In the genomic region with DNA sequence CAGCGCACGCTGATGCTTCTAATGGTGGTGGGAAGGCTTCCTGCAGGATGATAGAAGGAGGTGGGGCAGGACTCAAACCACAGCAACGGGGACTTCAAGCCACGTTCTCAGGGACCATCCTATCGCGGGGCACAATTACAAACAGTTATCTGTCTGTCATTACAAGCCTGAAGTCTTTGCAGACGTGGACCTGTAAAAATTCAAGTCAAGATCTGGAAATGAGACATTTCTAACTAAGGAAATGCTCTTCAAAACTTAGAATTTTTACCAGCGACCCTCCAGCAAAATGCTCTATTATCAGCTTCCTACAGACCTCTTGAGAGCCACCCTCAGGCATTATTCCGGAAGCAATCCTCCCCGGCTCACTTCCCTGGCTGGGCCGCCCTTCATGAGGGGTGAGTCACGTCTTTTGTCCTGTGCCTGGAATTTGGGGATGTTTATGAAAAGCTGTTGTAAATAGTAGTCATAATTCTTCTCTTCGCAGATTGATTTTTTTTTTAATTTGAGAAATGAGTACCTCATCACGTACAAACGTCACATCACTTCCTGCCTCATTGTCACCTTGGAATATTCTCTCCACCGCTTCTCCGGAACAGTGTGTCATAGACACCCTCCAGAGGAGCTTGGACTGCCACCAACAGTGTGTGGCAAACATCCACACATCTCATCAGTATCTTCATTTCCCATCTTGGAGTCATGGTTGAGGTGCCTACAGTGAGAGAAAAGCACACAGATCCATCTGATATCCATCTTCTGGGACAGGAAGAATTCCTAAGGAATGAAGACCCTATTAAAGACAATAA, we compare ENCODE assay signal across 10 mouse cellular contexts. TPM values are rescaled to one million over a fixed set of nuclear protein-coding genes. Genes with fewer than 3 reads are reported as not detected.
A peak's percentile ranks its signal among the peaks of the same experiment; 100 is the strongest.
DNase-seq lines count a peak whose midpoint lies in the region; ATAC-seq lines count a peak whose summit lies in the region.
"Had no signal": no experiment of that assay in that cellular context is flagged by ENCODE, and none has a peak within 500 bp of the region (broad histone marks: within the 10 kb centered on the region; RNA-seq: fewer than 3 reads in every experiment).

No protein-coding gene starts in this region.

- no peak overlapping the region for H3K4me2 ChIP-seq in kidney, embryonic 14.5 days (replicated peaks; ENCODE audit: low read depth, low read length)
- no peak overlapping the region for H3K4me2 ChIP-seq in lung, embryonic 16.5 days (ENCODE audit: low read depth, low read length)
- no peak overlapping the region for H3K4me2 ChIP-seq in midbrain, embryonic 16.5 days (ENCODE audit: low read length)

- peak overlapping the region; percentile 8; the same call in 1 of the 2 replicates for H3K27ac ChIP-seq in kidney, embryonic 14.5 days (ENCODE audit: low read depth, low read length)
- peak overlapping the region; percentile 41; the same call in 1 of the 2 replicates for H3K27ac ChIP-seq in lung, embryonic 16.5 days (ENCODE audit: low read length)
- H3K27ac ChIP-seq in midbrain, embryonic 16.5 days (ENCODE audit: low read length): no peak overlapping the region
- H3K27ac ChIP-seq: embryonic facial prominence, embryonic 10.5 days had no signal

- peak; percentile 64 to 75 for DNase-seq in adrenal gland, adult (ENCODE audit: inconsistent age in 2 of 2, low spot score in 1 of 2)
- DNase-seq in adrenal gland, postnatal 4 days (ENCODE audit: low spot score in 2 of 2): no peak
- no peak for DNase-seq in testis, postnatal 10 days (ENCODE audit: low spot score)
- DNase-seq: midbrain, embryonic 14.5 days had no signal

- no peak overlapping the region for H3K4me3 ChIP-seq in kidney, embryonic 14.5 days (ENCODE audit: low read length)
- H3K4me3 ChIP-seq in lung, embryonic 16.5 days (ENCODE audit: low read length): no peak overlapping the region
- no peak overlapping the region for H3K4me3 ChIP-seq in midbrain, embryonic 16.5 days (ENCODE audit: low read depth, low read length)
- H3K4me3 ChIP-seq: embryonic facial prominence, embryonic 10.5 days had no signal

- ATAC-seq in granulocyte monocyte progenitor cell, adult 5-6 weeks (replicated peaks; ENCODE audit: poor library complexity, severe bottlenecking): peak; percentile 65
- no peak for ATAC-seq in kidney, embryonic 14.5 days (ENCODE audit: low FRiP score, low TSS enrichment)
- peak; percentile 68 for ATAC-seq in lung, embryonic 16.5 days (ENCODE audit: low read depth)
- ATAC-seq in midbrain, embryonic 16.5 days: no peak
- no peak for ATAC-seq in erythroblast, adult 5-6 weeks (replicated peaks; ENCODE audit: low FRiP score, poor library complexity, severe bottlenecking)

- H3K4me1 ChIP-seq in kidney, embryonic 14.5 days (ENCODE audit: control insufficient read depth, insufficient read depth, low read length): 0 out of 2 replicates have a peak, but pooled peaks cover 6% of the 10 kb centered on the region
- peaks cover 14% of the 10 kb centered on the region for H3K4me1 ChIP-seq in lung, embryonic 16.5 days (replicated peaks; ENCODE audit: control insufficient read depth, insufficient read depth, low read length)
- no peaks in the 10 kb centered on the region for H3K4me1 ChIP-seq in midbrain, embryonic 16.5 days (ENCODE audit: control insufficient read depth, insufficient read depth, low read length)

- no peak overlapping the region for H3K9ac ChIP-seq in kidney, embryonic 14.5 days (ENCODE audit: low read depth, low read length)
- no peak overlapping the region for H3K9ac ChIP-seq in lung, embryonic 16.5 days (ENCODE audit: low read length)
- no peak overlapping the region for H3K9ac ChIP-seq in midbrain, embryonic 16.5 days (ENCODE audit: low read depth, low read length)

- H3K9me3 ChIP-seq in kidney, embryonic 14.5 days (ENCODE audit: control insufficient read depth, low read length): no peaks in the 10 kb centered on the region
- H3K9me3 ChIP-seq in lung, embryonic 16.5 days (ENCODE audit: control insufficient read depth, low read length): no peaks in the 10 kb centered on the region
- H3K9me3 ChIP-seq in midbrain, embryonic 16.5 days (replicated peaks; ENCODE audit: control insufficient read depth, low read length, poor library complexity, severe bottlenecking): no peaks in the 10 kb centered on the region
- H3K9me3 ChIP-seq: embryonic facial prominence, embryonic 10.5 days had no signal

- no peaks in the 10 kb centered on the region for H3K36me3 ChIP-seq in kidney, embryonic 14.5 days (ENCODE audit: control insufficient read depth, insufficient read depth, low read length)
- no peaks in the 10 kb centered on the region for H3K36me3 ChIP-seq in lung, embryonic 16.5 days (ENCODE audit: control insufficient read depth, insufficient read depth, low read length)
- H3K36me3 ChIP-seq in midbrain, embryonic 16.5 days (ENCODE audit: control insufficient read depth, insufficient read depth, low read length): no peaks in the 10 kb centered on the region
- H3K36me3 ChIP-seq: embryonic facial prominence, embryonic 10.5 days had no signal

- 72% methylated on average over 17 of the region's 17 CpGs for WGBS in kidney, embryonic 14.5 days
- 52% methylated on average over 17 of the region's 17 CpGs for WGBS in lung, embryonic 16.5 days
- WGBS in midbrain, embryonic 16.5 days: 76% methylated on average over 17 of the region's 17 CpGs

- no peaks in the 10 kb centered on the region for H3K27me3 ChIP-seq in kidney, embryonic 14.5 days (ENCODE audit: control insufficient read depth, insufficient read depth, low read length)
- H3K27me3 ChIP-seq in lung, embryonic 16.5 days (ENCODE audit: control insufficient read depth, insufficient read depth, low read depth, low read length): no peaks in the 10 kb centered on the region
- no peaks in the 10 kb centered on the region for H3K27me3 ChIP-seq in midbrain, embryonic 16.5 days (ENCODE audit: control insufficient read depth, insufficient read depth, low read depth, low read length)

RNA-seq across cellular contexts. Expression of a gene that starts 23.6 kb away (rescaled TPM):
- total RNA-seq in adrenal gland, postnatal 4 days (2021): 1 to 10 TPM; 7.7 to 8.0 TPM
- total RNA-seq in granulocyte monocyte progenitor cell, adult 5-6 weeks (2014; fragmentation: Nextera tagmentation): 0.38 and 2.4 TPM in 2 replicates
- 0.82 and 1.2 TPM in 2 replicates for total RNA-seq in granulocyte monocyte progenitor cell, adult 5-6 weeks (2017)
- 1.2 and 1.8 TPM in 2 replicates for polyA plus RNA-seq in kidney, embryonic 14.5 days (2014; fragmentation: Nextera tagmentation; extraction: Ambion mirVana)
- 5.0 and 6.2 TPM in 2 replicates for polyA plus RNA-seq in lung, embryonic 16.5 days (2015; fragmentation: Nextera tagmentation; extraction: Ambion mirVana)
- 5.0 and 5.4 TPM in 2 replicates for polyA plus RNA-seq in midbrain, embryonic 16.5 days (2015; fragmentation: Nextera tagmentation; extraction: Ambion mirVana)
- total RNA-seq in erythroblast, adult 5-6 weeks (2015; ENCODE audit: low replicate concordance): 15.0 and 19.6 TPM in 2 replicates
- 8.2 and 16.5 TPM in 2 replicates for total RNA-seq in erythroblast, adult 5-6 weeks (2017; ENCODE audit: low replicate concordance)

RNA-seq across cellular contexts. Expression of a gene that starts 38.9 kb away (rescaled TPM):
- 1 to 10 TPM; 5.9 to 7.5 TPM for total RNA-seq in adrenal gland, postnatal 4 days (2021)
- total RNA-seq in granulocyte monocyte progenitor cell, adult 5-6 weeks (2014; fragmentation: Nextera tagmentation): 1.2 and 2.2 TPM in 2 replicates
- 0.82 and 1.1 TPM in 2 replicates for total RNA-seq in granulocyte monocyte progenitor cell, adult 5-6 weeks (2017)
- polyA plus RNA-seq in kidney, embryonic 14.5 days (2014; fragmentation: Nextera tagmentation; extraction: Ambion mirVana): 2.3 and 3.3 TPM in 2 replicates
- polyA plus RNA-seq in lung, embryonic 16.5 days (2015; fragmentation: Nextera tagmentation; extraction: Ambion mirVana): 9.3 and 9.6 TPM in 2 replicates
- polyA plus RNA-seq in midbrain, embryonic 16.5 days (2015; fragmentation: Nextera tagmentation; extraction: Ambion mirVana): 42.1 and 47.7 TPM in 2 replicates
- 2.3 and 5.4 TPM in 2 replicates for total RNA-seq in erythroblast, adult 5-6 weeks (2015; ENCODE audit: low replicate concordance)
- total RNA-seq in erythroblast, adult 5-6 weeks (2017; ENCODE audit: low replicate concordance): not detected in 2 replicates

RNA-seq across cellular contexts. Expression of a gene that starts 58.0 kb away (rescaled TPM):
- total RNA-seq in adrenal gland, postnatal 4 days (2021): 100 to 1,000 TPM; 147 to 177 TPM
- total RNA-seq in granulocyte monocyte progenitor cell, adult 5-6 weeks (2014; fragmentation: Nextera tagmentation): 189 and 198 TPM in 2 replicates
- 144 and 173 TPM in 2 replicates for total RNA-seq in granulocyte monocyte progenitor cell, adult 5-6 weeks (2017)
- 495 and 603 TPM in 2 replicates for polyA plus RNA-seq in kidney, embryonic 14.5 days (2014; fragmentation: Nextera tagmentation; extraction: Ambion mirVana)
- 464 and 486 TPM in 2 replicates for polyA plus RNA-seq in lung, embryonic 16.5 days (2015; fragmentation: Nextera tagmentation; extraction: Ambion mirVana)
- 500 and 511 TPM in 2 replicates for polyA plus RNA-seq in midbrain, embryonic 16.5 days (2015; fragmentation: Nextera tagmentation; extraction: Ambion mirVana)
- total RNA-seq in erythroblast, adult 5-6 weeks (2015; ENCODE audit: low replicate concordance): 37.1 and 41.0 TPM in 2 replicates
- 23.3 and 23.4 TPM in 2 replicates for total RNA-seq in erythroblast, adult 5-6 weeks (2017; ENCODE audit: low replicate concordance)

Comparison
In these comparisons a context has a peak if more than half of its experiments do, and no peak if none do; other contexts are left out.
1. DNase-seq: peak in adrenal gland, adult (2 of 2); none in adrenal gland, postnatal 4 days (0 of 2) and testis, postnatal 10 days (single experiment).
2. ATAC-seq: peak in granulocyte monocyte progenitor cell, adult 5-6 weeks (single experiment) and lung, embryonic 16.5 days (single experiment); none in kidney, embryonic 14.5 days (single experiment), midbrain, embryonic 16.5 days (single experiment) and erythroblast, adult 5-6 weeks (single experiment).